Mouse (Mus musculus) cortical plate, adult 2 months (tissue): ENCODE results near the gene Rpl15.

Source experiments
- CTCF ChIP-seq: fragments of 200-500 bp; IDR thresholded peaks from 2 replicates; pipeline ENCODE4 v1.5.1; 2011; ENCODE audit warnings: mild to moderate bottlenecking, control low read depth, low read length; ENCODE audit not compliant: insufficient read depth; ENCODE audit errors: extremely low read depth
- POLR2A ChIP-seq: fragments of 200-500 bp; IDR thresholded peaks from 2 replicates; pipeline ENCODE4 v1.6.1; 2011; ENCODE audit warnings: mild to moderate bottlenecking, low read length, control low read depth; ENCODE audit not compliant: insufficient read depth; ENCODE audit errors: extremely low read depth

DNA sequence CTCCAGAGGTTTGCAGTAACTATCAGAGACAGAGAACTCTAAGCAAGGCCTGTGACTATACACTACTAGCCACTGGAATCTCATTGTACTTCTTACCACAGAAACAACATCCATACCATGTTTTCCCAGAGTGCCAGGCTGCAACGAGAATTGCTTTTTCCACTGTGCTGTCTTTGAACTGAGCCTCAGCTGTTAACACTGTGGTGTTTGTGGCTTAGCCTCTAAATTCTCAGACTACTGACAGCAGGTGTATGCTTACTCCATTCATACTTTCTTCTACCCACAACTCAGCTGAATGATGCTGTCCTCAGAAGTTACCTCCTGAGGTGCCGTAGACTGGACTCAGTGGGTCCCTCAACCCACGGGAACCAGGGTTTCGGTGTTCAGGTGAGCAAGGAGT, 29.4 kb downstream of the Rpl15 start:
- TF ChIP-seq CTCF: no peak
- no peak for TF ChIP-seq POLR2A
